Mouse (Mus musculus) olfactory bulb, adult 2 months (tissue): ENCODE measurements around the gene Calcoco1.
A peak's percentile ranks its signal among the peaks of the same experiment; 100 is the strongest.

Experiments used
- CTCF ChIP-seq: fragments of 200-500 bp; IDR thresholded peaks from 2 replicates; pipeline ENCODE4 v1.5.1; 2012; ENCODE audit warnings: low read depth, mild to moderate bottlenecking, low read length, moderate library complexity; ENCODE audit not compliant: insufficient read depth
- POLR2A ChIP-seq: fragments of 200-500 bp; IDR thresholded peaks from 2 replicates; pipeline ENCODE4 v1.6.1; 2012; ENCODE audit warnings: mild to moderate bottlenecking, low read depth, low read length, moderate library complexity; ENCODE audit not compliant: insufficient read depth

DNA sequence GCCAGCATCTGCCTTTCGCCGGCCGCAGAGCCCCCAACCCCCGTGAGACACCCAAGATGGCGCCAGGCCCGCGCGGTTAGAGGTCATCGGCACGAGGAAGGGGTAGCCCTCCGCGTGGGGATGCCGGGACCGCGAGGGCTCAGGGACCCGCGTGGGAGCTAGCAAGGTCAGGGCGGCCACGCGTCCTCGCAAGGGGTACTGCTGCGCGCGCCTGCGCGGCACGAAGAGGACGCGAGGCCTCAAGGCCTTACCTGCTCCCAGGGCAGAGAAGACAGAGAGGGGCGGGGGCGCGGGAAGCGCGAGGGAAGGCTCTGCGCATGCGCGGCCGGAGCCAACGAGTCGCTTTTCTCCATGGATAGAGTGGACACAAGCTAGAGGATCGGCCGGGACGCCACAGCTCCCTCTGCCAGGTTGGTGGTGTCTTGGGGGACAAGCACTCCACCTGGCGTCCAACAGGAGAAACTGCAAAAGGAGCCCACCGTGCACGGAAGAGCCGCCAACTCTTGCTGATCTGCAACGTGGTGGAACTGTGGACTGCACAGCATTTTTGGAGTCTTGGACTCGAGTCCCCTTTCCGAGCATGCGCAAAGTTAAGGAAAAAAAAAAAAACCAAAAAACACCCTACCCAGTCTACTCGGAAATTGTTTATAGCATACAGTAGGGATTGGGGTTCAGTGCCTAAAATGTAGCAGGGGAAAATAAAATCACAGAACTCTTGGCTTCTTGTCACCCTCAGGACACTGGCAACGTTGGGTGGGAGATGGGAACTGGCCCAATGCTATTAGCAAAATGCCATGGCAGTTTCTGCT lies 51.0 kb downstream of the Calcoco1 start:
- peak; percentile 100 for TF ChIP-seq CTCF
- peak; percentile 82 for TF ChIP-seq POLR2A
